Mouse (Mus musculus): ENCODE measurements at regions not wholly inside any gene's neighbourhood (a gene's known extent, or its start where the extent isn't known, plus 50 kb on each side); places are given as distances from the start of the nearest gene placed in this dataset.

GRCm38 (mm10) chrX:156842926-156843325 lies 572.2 kb downstream of the Phex start:
- intact Hi-C loops (cut with DNase I), result no loop called here
- DNase-seq (ENCODE audit: low spot score in 2 of 2), result no peak

GRCm38 (mm10) chrX:156841269-156841668 lies 573.8 kb downstream of the Phex start:
- DNase-seq (ENCODE audit: low spot score in 2 of 2), result no peak
- intact Hi-C loops (cut with DNase I), result no loop called here

- no peak for DNase-seq (ENCODE audit: low spot score in 2 of 2)
- intact Hi-C loops (cut with DNase I), result no loop called here
Measured at GRCm38 (mm10) chrX:156832176-156832575, 582.9 kb downstream of the Phex start.

- intact Hi-C loops (cut with DNase I), result no loop called here
- peak in 1 of 2 experiments; percentile 3 for DNase-seq (ENCODE audit: low spot score in 2 of 2)
Measured at GRCm38 (mm10) chrX:156806799-156807198, 608.3 kb downstream of the Phex start.

All from left cerebral cortex, postnatal 14 days (tissue).